Mouse (Mus musculus): ENCODE results near the gene Runx2. TPM values are rescaled to one million over a fixed set of nuclear protein-coding genes. Genes with fewer than 3 reads are reported as not detected.

Runx2 gene
- polyA plus RNA-seq, 1 experiment from 2014 or later: 0.74 TPM

GRCm38 (mm10) chr17:44565884-44566515 lies 248.6 kb downstream of the Runx2 start:
- no peaks in the 10 kb centered on the region; the same call in 1 of the 2 replicates for H3K27me3 ChIP-seq (replicated peaks)
- WGBS (ENCODE audit: insufficient replicate concordance): 71% methylated on average over 8 of the region's 8 CpGs
- H3K27ac ChIP-seq: no peak overlapping the region
- H3K4me1 ChIP-seq: no peaks in the 10 kb centered on the region
- no peak overlapping the region for H3K9ac ChIP-seq
- H3K36me3 ChIP-seq: no peaks in the 10 kb centered on the region
- H3K9me3 ChIP-seq (replicated peaks): no peaks in the 10 kb centered on the region
- ATAC-seq: no peak
- H3K4me2 ChIP-seq: no peak overlapping the region
- H3K4me3 ChIP-seq: no peak overlapping the region

GRCm38 (mm10) chr17:44565311-44565831 lies 249.2 kb downstream of the Runx2 start:
- H3K27me3 ChIP-seq (replicated peaks): no peaks in the 10 kb centered on the region; the same call in 1 of the 2 replicates
- WGBS (ENCODE audit: insufficient replicate concordance): 68% methylated on average over 14 of the region's 14 CpGs
- no peak overlapping the region for H3K27ac ChIP-seq
- no peaks in the 10 kb centered on the region for H3K9me3 ChIP-seq (replicated peaks)
- H3K4me2 ChIP-seq: no peak overlapping the region
- no peak for ATAC-seq
- H3K4me1 ChIP-seq: no peaks in the 10 kb centered on the region
- H3K9ac ChIP-seq: no peak overlapping the region
- H3K36me3 ChIP-seq: no peaks in the 10 kb centered on the region
- H3K4me3 ChIP-seq: no peak overlapping the region

GRCm38 (mm10) chr17:44564611-44565198 lies 249.9 kb downstream of the Runx2 start:
- no peaks in the 10 kb centered on the region; the same call in 1 of the 2 replicates for H3K27me3 ChIP-seq (replicated peaks)
- no peak overlapping the region for H3K27ac ChIP-seq
- no peaks in the 10 kb centered on the region for H3K9me3 ChIP-seq (replicated peaks)
- H3K4me3 ChIP-seq: no peak overlapping the region
- ATAC-seq: no peak
- no peak overlapping the region for H3K9ac ChIP-seq
- no peaks in the 10 kb centered on the region for H3K4me1 ChIP-seq
- no peak overlapping the region for H3K4me2 ChIP-seq
- 67% methylated on average over 4 of the region's 4 CpGs for WGBS (ENCODE audit: insufficient replicate concordance)
- H3K36me3 ChIP-seq: no peaks in the 10 kb centered on the region

- Histone ChIP-seq H3K4me3 (no peak overlapping the region), H3K27ac (no peak overlapping the region), H3K9me3 (replicated peaks) (no peaks in the 10 kb centered on the region), H3K27me3 (replicated peaks) (no peaks in the 10 kb centered on the region; the same call in 1 of the 2 replicates), H3K4me2 (no peak overlapping the region), H3K9ac (no peak overlapping the region), H3K36me3 (no peaks in the 10 kb centered on the region), H3K4me1 (no peaks in the 10 kb centered on the region)
- 71% methylated on average over 7 of the region's 7 CpGs for WGBS (ENCODE audit: insufficient replicate concordance)
- no peak for ATAC-seq
Observed at GRCm38 (mm10) chr17:44560016-44560415, 254.6 kb downstream of the Runx2 start.

GRCm38 (mm10) chr17:44557199-44558111 lies 257.1 kb downstream of the Runx2 start:
- no peaks in the 10 kb centered on the region for H3K9me3 ChIP-seq (replicated peaks)
- H3K4me1 ChIP-seq: no peaks in the 10 kb centered on the region
- 62% methylated on average over 16 of the region's 16 CpGs for WGBS (ENCODE audit: insufficient replicate concordance)
- H3K27me3 ChIP-seq (replicated peaks): no peaks in the 10 kb centered on the region; the same call in 1 of the 2 replicates
- H3K4me2 ChIP-seq: no peak overlapping the region
- H3K4me3 ChIP-seq: no peak overlapping the region
- H3K27ac ChIP-seq: no peak overlapping the region
- ATAC-seq: no peak
- no peaks in the 10 kb centered on the region for H3K36me3 ChIP-seq
- H3K9ac ChIP-seq: no peak overlapping the region

GRCm38 (mm10) chr17:44554941-44555340 lies 259.7 kb downstream of the Runx2 start:
- WGBS (ENCODE audit: insufficient replicate concordance): 68% methylated on average over 4 of the region's 4 CpGs
- H3K4me2 ChIP-seq: no peak overlapping the region
- H3K4me3 ChIP-seq: no peak overlapping the region
- no peaks in the 10 kb centered on the region for H3K36me3 ChIP-seq
- no peak for ATAC-seq
- no peak overlapping the region for H3K9ac ChIP-seq
- no peaks in the 10 kb centered on the region for H3K9me3 ChIP-seq (replicated peaks)
- H3K27me3 ChIP-seq (replicated peaks): no peaks in the 10 kb centered on the region; the same call in 1 of the 2 replicates
- H3K4me1 ChIP-seq: no peaks in the 10 kb centered on the region
- H3K27ac ChIP-seq: no peak overlapping the region

GRCm38 (mm10) chr17:44549551-44549950 lies 265.0 kb downstream of the Runx2 start:
- Histone ChIP-seq H3K27ac (no peak overlapping the region), H3K36me3 (no peaks in the 10 kb centered on the region), H3K9me3 (replicated peaks) (no peaks in the 10 kb centered on the region), H3K4me2 (no peak overlapping the region), H3K27me3 (replicated peaks) (peaks cover 12% of the 10 kb centered on the region; the same call in 1 of the 2 replicates), H3K9ac (no peak overlapping the region), H3K4me3 (no peak overlapping the region), H3K4me1 (no peaks in the 10 kb centered on the region)
- no peak for ATAC-seq
- 58% methylated on average over 2 of the region's 2 CpGs for WGBS (ENCODE audit: insufficient replicate concordance)

- H3K27ac ChIP-seq: no peak overlapping the region
- H3K4me3 ChIP-seq: no peak overlapping the region
- no peak for ATAC-seq
- no peak overlapping the region for H3K9ac ChIP-seq
- WGBS (ENCODE audit: insufficient replicate concordance): 51% methylated on average over 4 of the region's 4 CpGs
- no peaks in the 10 kb centered on the region for H3K4me1 ChIP-seq
- H3K36me3 ChIP-seq: no peaks in the 10 kb centered on the region
- H3K9me3 ChIP-seq (replicated peaks): no peaks in the 10 kb centered on the region
- H3K27me3 ChIP-seq (replicated peaks): peaks cover 12% of the 10 kb centered on the region; the same call in 1 of the 2 replicates
- no peak overlapping the region for H3K4me2 ChIP-seq
Observed at GRCm38 (mm10) chr17:44547922-44548321, 266.7 kb downstream of the Runx2 start.

- 47% methylated on average over 8 of the region's 8 CpGs for WGBS (ENCODE audit: insufficient replicate concordance)
- no peaks in the 10 kb centered on the region for H3K9me3 ChIP-seq (replicated peaks)
- H3K4me2 ChIP-seq: no peak overlapping the region
- no peaks in the 10 kb centered on the region for H3K4me1 ChIP-seq
- H3K9ac ChIP-seq: no peak overlapping the region
- no peak overlapping the region for H3K27ac ChIP-seq
- ATAC-seq: no peak
- H3K4me3 ChIP-seq: no peak overlapping the region
- H3K36me3 ChIP-seq: no peaks in the 10 kb centered on the region
- H3K27me3 ChIP-seq (replicated peaks): peaks cover 12% of the 10 kb centered on the region; the same call in 1 of the 2 replicates
Observed at GRCm38 (mm10) chr17:44546801-44547200, 267.8 kb downstream of the Runx2 start.

- no peak overlapping the region for H3K9ac ChIP-seq
- no peak overlapping the region for H3K4me2 ChIP-seq
- H3K27me3 ChIP-seq (replicated peaks): peaks cover 12% of the 10 kb centered on the region; the same call in 1 of the 2 replicates
- no peak overlapping the region for H3K27ac ChIP-seq
- ATAC-seq: no peak
- WGBS (ENCODE audit: insufficient replicate concordance): 47% methylated on average over 14 of the region's 14 CpGs
- no peaks in the 10 kb centered on the region for H3K36me3 ChIP-seq
- H3K9me3 ChIP-seq (replicated peaks): no peaks in the 10 kb centered on the region
- H3K4me3 ChIP-seq: no peak overlapping the region
- H3K4me1 ChIP-seq: no peaks in the 10 kb centered on the region
Observed at GRCm38 (mm10) chr17:44545141-44545813, 269.3 kb downstream of the Runx2 start.

- Histone ChIP-seq H3K27me3 (replicated peaks) (peaks cover 12% of the 10 kb centered on the region; the same call in 1 of the 2 replicates), H3K9me3 (replicated peaks) (no peaks in the 10 kb centered on the region), H3K4me3 (no peak overlapping the region), H3K4me1 (no peaks in the 10 kb centered on the region), H3K9ac (no peak overlapping the region), H3K27ac (no peak overlapping the region), H3K4me2 (no peak overlapping the region), H3K36me3 (no peaks in the 10 kb centered on the region)
- ATAC-seq: no peak
- 62% methylated on average over 3 of the region's 3 CpGs for WGBS (ENCODE audit: insufficient replicate concordance)
Observed at GRCm38 (mm10) chr17:44542706-44543105, 271.9 kb downstream of the Runx2 start.
